Mouse (Mus musculus): ENCODE data around the gene Ctdspl. TPM values are rescaled to one million over a fixed set of nuclear protein-coding genes. Genes with fewer than 3 reads are reported as not detected.

Ctdspl gene
- polyA plus RNA-seq, 1 experiment from 2014 or later: 4.2 TPM

DNA sequence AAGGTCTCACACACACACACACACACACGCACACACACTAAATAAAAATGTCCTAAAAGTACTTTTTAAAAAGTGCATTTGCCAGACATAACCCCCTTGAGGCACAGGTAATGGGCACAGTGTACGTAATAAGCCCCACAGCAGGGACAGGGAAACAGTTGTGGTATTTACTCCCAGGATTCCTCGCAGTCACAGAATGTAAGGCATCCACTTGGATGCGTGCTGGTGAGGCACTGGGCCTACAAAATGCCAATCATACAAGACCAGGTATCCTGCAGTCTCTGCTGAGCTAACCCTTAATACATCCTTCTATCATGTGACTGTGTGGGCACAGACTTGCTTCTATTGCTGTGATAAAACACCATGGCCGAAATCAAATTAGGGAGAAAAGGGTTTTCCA lies 22.2 kb downstream of the Ctdspl start:
- DNase-seq (ENCODE audit: low spot score): no peak

GRCm38 (mm10) chr9:118949124-118949523 lies 22.9 kb downstream of the Ctdspl start:
- DNase-seq (ENCODE audit: low spot score): no peak

DNA sequence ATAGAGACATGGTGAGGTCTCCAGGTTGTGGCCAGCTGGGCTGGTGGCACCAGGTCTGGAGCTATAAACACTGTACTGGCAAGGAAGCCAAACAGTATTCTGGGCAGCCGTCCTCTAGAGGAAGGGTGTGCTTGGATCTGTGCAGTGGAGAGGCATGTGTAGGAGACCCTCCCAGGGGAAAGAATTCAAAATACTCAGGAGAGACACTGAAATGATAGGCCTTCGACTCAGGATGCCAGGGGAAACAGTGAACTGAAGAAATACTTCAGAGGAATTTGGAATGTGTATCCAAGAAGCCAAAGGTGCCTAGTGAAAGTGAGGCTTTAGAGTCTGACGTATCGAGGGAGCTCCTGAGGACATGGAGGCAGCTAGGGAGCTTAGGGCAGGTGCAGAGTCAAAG lies 23.4 kb downstream of the Ctdspl start:
- DNase-seq (ENCODE audit: low spot score): no peak

- DNase-seq (ENCODE audit: low spot score): no peak
Measured at GRCm38 (mm10) chr9:118950061-118950460, 23.8 kb downstream of the Ctdspl start.

DNA sequence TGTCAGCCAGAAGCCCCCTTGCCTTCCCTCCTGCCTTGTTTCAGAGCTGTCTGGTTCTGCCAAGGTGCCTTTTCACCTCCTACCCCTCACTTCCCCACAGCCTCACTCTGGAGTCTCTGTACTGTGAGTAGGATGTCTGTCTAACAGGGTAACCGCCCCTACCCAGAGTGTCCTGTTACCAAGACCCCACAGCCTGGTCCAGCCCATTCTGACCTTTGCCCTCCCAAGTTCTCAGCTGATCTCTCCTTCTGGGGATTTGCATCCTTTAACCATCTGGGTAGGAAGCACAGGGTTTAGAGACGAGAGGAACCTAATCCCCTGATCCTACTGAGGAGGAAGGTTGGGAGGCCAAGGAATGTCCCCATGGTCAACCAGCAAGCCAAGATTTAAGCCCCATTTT lies 24.5 kb downstream of the Ctdspl start:
- no peak for DNase-seq (ENCODE audit: low spot score)

DNA sequence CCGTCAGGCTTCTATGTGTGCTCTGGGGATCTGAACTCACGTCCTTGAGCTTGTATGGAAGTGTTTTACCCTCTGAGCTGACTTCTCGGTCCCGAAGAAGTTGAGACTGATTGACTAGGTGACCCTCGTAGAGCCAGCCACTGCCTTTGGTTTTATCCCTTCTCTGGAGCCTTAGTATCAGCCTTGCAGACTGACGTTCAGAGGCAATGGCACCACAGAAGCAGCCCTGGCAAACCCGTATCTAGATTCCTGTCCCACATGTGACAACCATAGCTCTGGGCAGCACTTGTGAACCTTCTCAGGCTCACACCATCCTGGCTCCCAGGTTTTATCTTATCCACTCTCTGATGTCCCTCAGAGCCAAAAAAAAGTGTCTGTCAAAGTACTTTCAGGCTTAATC lies 25.1 kb downstream of the Ctdspl start:
- no peak for DNase-seq (ENCODE audit: low spot score)

- no peak for DNase-seq (ENCODE audit: low spot score)
Measured at GRCm38 (mm10) chr9:118952180-118952579, 25.9 kb downstream of the Ctdspl start.

DNA sequence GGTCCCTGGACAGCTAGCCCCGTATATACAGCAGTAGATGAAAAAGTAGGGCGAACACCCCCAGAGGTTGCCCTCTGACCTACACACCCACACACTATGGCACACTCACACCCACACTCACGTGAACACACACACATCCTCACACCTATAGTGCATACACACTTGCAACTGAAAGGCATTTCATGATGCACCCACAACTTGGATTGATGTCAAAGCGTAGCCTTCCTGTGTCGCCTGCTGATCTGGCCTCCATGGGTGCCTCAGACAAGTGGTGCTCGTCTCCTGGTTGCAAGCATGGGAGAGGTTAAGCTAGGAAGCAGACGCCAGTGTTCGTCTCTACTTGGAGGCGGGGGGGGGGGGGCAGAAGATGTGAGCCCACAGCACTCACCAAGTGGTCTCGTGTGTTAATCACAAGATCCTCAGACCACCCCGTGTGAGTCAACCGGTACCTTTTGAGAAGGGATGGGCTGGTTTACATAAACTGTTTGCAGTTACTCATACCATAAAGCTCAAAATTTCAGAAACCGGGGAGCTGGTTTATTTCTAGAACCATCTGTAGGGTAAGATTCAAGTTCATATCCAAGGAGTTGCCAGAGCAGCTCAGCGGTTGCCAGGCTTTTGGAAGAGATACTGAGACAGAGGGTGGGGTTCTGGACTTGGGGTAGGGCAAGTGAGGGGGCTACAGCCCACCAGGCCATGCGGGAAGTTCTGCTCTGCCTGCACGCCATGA lies 27.4 kb downstream of the Ctdspl start:
- DNase-seq (ENCODE audit: low spot score): no peak

DNA sequence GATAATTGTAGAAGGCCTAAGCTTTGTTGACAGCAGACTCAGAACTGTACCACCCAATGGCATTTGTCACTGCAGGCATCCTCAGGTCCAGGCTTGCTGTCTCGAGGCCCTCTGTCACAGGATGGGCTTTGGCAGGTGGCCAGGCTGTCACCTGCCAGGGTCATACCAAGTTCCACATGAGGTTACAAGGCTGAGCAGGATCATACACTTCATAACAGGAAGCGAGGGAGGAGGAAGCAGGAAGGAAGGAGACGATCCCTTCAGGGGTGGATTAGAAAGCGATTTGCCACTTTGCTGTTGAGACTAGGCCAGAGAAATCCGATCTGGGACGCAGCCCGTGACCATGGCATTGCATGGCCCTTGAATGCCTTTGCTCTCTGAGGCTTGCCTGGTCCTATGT lies 32.5 kb downstream of the Ctdspl start:
- DNase-seq (ENCODE audit: low spot score): no peak

DNA sequence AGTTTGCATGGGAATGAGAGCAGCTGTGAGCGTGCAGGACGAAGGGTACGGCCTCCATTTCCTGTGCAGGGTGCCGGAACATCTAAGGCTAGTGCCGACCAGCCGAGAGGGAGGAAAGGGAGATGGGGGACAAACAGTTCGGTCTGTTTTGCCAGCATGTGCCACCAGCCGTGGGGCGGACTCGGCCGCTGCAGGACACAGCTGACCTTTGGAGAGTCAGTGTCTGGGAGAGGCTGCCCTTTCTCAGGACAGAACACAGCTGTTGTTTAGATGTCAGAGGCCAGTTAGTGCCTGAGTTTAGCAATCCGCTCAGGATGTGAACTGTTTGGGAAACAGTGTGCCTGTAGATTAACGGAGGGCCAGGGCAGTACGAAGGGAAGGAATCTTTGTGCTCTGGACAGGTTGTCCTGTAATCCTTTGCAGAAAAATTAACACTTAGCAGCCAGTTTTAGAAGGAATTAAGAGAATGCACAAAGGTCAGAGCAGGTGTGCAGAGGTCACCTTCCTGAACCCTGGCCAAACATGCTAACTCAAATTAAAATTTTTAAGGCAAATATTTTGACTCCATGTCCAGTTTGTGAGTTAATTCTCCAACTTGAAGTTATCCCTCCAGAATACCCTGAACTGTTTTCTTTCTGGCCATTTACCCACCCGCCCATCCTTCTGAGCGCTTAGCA lies 34.3 kb downstream of the Ctdspl start:
- no peak for DNase-seq (ENCODE audit: low spot score)

GRCm38 (mm10) chr9:118963149-118963548 lies 36.9 kb downstream of the Ctdspl start:
- no peak for DNase-seq (ENCODE audit: low spot score)

DNA sequence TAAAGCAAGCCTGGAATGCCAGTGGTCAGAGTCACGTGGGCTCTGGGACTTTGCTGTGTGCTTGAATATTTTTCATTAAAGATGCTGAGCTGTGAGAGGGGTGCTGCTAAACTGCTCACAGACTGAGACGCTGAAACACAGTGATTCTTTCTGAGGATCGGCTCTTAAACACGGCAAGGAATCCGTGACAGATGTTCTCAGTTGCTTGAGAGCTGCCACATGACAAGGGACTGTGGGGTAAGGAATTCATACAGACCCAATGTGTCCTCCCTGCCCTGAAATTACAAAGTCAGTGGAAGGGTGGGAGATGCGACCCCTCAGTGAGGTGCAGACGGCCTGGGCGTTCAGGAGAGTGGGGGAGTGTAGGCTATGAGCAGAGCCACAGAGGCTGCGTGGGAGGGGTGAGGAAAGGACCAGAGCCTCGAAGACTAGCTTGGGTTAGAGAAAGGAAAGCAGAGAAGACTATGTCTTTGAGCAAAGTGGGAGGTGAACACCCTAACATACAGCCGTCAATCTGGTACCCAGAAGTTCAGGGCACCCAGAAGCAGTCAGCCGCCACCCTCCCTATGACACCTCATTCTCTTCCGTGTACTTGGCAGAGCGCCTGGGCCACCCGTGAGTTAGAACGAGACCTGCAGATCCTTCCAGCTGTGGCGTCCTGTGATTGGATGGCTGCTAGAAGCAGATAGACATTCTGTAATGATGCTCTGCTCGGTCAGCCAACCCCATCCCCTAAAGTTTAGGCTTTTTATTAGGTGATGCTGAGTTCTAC lies 38.2 kb downstream of the Ctdspl start:
- DNase-seq (ENCODE audit: low spot score): no peak

GRCm38 (mm10) chr9:118969810-118970209 lies 43.6 kb downstream of the Ctdspl start:
- DNase-seq (ENCODE audit: low spot score): no peak

GRCm38 (mm10) chr9:118973028-118973427 lies 46.8 kb downstream of the Ctdspl start:
- DNase-seq (ENCODE audit: low spot score): no peak

DNA sequence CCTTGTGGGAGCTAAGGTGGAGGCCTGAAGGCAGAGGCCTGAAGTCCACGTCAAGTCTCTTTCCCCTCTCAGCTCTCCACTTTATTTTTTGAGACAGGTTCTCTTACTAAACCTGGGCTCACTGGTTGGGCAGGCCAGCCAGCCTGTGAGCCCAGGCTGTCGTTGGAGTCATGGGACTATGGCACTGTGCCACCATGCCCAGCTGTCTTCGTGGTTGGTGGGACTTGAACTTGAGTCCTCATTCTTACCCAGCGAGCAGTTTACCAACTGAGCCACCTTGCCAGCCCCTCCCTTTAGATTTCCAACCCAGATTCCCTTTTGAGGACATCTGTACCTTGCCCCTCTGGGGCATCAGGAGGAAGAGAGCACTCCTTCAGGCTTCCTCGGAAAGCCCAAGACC lies 47.3 kb downstream of the Ctdspl start:
- no peak for DNase-seq (ENCODE audit: low spot score)

- DNase-seq (ENCODE audit: low spot score): no peak
Measured at GRCm38 (mm10) chr9:118974148-118974547, 47.9 kb downstream of the Ctdspl start.

DNA sequence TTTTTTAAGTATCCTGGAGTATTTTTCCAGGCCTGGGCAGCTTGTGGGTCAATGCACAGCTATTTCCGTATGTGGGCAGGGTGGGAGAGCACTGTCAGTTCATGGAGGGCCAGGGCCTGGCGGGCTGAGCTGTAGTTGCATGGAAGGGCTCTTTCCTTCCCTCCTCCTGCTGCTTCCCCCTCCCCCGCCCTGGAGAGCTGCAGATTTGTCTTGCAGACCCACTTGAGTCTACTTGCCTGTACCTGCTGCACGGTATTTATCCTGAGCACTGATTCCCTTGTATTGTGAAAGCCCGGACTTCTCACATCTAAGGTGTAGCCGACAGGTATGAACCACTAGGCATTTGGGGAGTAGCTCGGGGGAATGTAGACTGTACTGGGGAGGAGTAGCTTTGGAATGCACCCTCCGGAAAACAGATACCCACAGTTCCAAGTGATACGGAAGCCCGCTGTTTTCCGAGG lies 49.0 kb downstream of the Ctdspl start:
- no peak for DNase-seq (ENCODE audit: low spot score)

GRCm38 (mm10) chr9:118975758-118976157 lies 49.5 kb downstream of the Ctdspl start:
- no peak for DNase-seq (ENCODE audit: low spot score)

- DNase-seq (ENCODE audit: low spot score): no peak
Measured at GRCm38 (mm10) chr9:118976561-118976960, 50.3 kb downstream of the Ctdspl start.

GRCm38 (mm10) chr9:118977425-118977824 lies 51.2 kb downstream of the Ctdspl start:
- DNase-seq (ENCODE audit: low spot score): no peak

GRCm38 (mm10) chr9:118980411-118980823 lies 54.2 kb downstream of the Ctdspl start:
- no peak for DNase-seq (ENCODE audit: low spot score)
